Mouse (Mus musculus): ENCODE results near the gene Pou3f3. TPM values are rescaled to one million over a fixed set of nuclear protein-coding genes. Genes with fewer than 3 reads are reported as not detected.

Gene Pou3f3
- polyA plus RNA-seq, 1 experiment from 2014 or later: not detected

GRCm38 (mm10) chr1:42685321-42685960, 10.1 kb upstream of the Pou3f3 start:
- 3% methylated on average over 11 of the region's 11 CpGs for WGBS (ENCODE audit: insufficient replicate concordance)
- no peak for ATAC-seq (ENCODE audit: low read depth)
- Histone ChIP-seq H3K4me2 (ENCODE audit: low read depth, low read length) (no peak overlapping the region), H3K36me3 (ENCODE audit: control insufficient read depth, insufficient read depth) (no peaks in the 10 kb centered on the region), H3K27ac (ENCODE audit: low read length) (no peak overlapping the region), H3K4me1 (ENCODE audit: control insufficient read depth, low read depth, low read length) (no peaks in the 10 kb centered on the region; the same call in 1 of the 2 replicates), H3K4me3 (ENCODE audit: low read depth, low read length) (no peak overlapping the region), H3K9ac (ENCODE audit: low read depth, low read length) (no peak overlapping the region), H3K27me3 (ENCODE audit: control insufficient read depth, insufficient read depth, low read depth, low read length) (peaks cover 70% of the 10 kb centered on the region), H3K9me3 (replicated peaks; ENCODE audit: control insufficient read depth, low read length) (no peaks in the 10 kb centered on the region)

GRCm38 (mm10) chr1:42686194-42687131, 9.1 kb upstream of the Pou3f3 start:
- Histone ChIP-seq H3K4me3 (ENCODE audit: low read depth, low read length) (no peak overlapping the region), H3K27me3 (ENCODE audit: control insufficient read depth, insufficient read depth, low read depth, low read length) (peaks cover 78% of the 10 kb centered on the region), H3K9ac (ENCODE audit: low read depth, low read length) (no peak overlapping the region), H3K36me3 (ENCODE audit: control insufficient read depth, insufficient read depth) (no peaks in the 10 kb centered on the region), H3K9me3 (replicated peaks; ENCODE audit: control insufficient read depth, low read length) (no peaks in the 10 kb centered on the region), H3K27ac (ENCODE audit: low read length) (no peak overlapping the region), H3K4me1 (ENCODE audit: control insufficient read depth, low read depth, low read length) (no peaks in the 10 kb centered on the region; the same call in 1 of the 2 replicates), H3K4me2 (ENCODE audit: low read depth, low read length) (no peak overlapping the region)
- WGBS (ENCODE audit: insufficient replicate concordance): 1% methylated on average over 53 of the region's 53 CpGs
- no peak for ATAC-seq (ENCODE audit: low read depth)

GRCm38 (mm10) chr1:42687271-42687670, 8.3 kb upstream of the Pou3f3 start:
- Histone ChIP-seq H3K4me3 (ENCODE audit: low read depth, low read length) (no peak overlapping the region), H3K27ac (ENCODE audit: low read length) (no peak overlapping the region), H3K4me2 (ENCODE audit: low read depth, low read length) (no peak overlapping the region), H3K4me1 (ENCODE audit: control insufficient read depth, low read depth, low read length) (no peaks in the 10 kb centered on the region; the same call in 1 of the 2 replicates), H3K9me3 (replicated peaks; ENCODE audit: control insufficient read depth, low read length) (no peaks in the 10 kb centered on the region), H3K27me3 (ENCODE audit: control insufficient read depth, insufficient read depth, low read depth, low read length) (peaks cover 86% of the 10 kb centered on the region), H3K36me3 (ENCODE audit: control insufficient read depth, insufficient read depth) (no peaks in the 10 kb centered on the region), H3K9ac (ENCODE audit: low read depth, low read length) (no peak overlapping the region)
- under 1% methylated on average over 12 of the region's 12 CpGs for WGBS (ENCODE audit: insufficient replicate concordance)
- ATAC-seq (ENCODE audit: low read depth): no peak

GRCm38 (mm10) chr1:42687756-42688540, 7.6 kb upstream of the Pou3f3 start:
- Histone ChIP-seq H3K4me3 (ENCODE audit: low read depth, low read length) (no peak overlapping the region), H3K27ac (ENCODE audit: low read length) (no peak overlapping the region), H3K27me3 (ENCODE audit: control insufficient read depth, insufficient read depth, low read depth, low read length) (peaks cover 91% of the 10 kb centered on the region), H3K4me2 (ENCODE audit: low read depth, low read length) (no peak overlapping the region), H3K4me1 (ENCODE audit: control insufficient read depth, low read depth, low read length) (no peaks in the 10 kb centered on the region; the same call in 1 of the 2 replicates), H3K9ac (ENCODE audit: low read depth, low read length) (no peak overlapping the region), H3K9me3 (replicated peaks; ENCODE audit: control insufficient read depth, low read length) (no peaks in the 10 kb centered on the region), H3K36me3 (ENCODE audit: control insufficient read depth, insufficient read depth) (no peaks in the 10 kb centered on the region)
- WGBS (ENCODE audit: insufficient replicate concordance): 4% methylated on average over 7 of the region's 7 CpGs
- ATAC-seq (ENCODE audit: low read depth): no peak

- H3K4me2 ChIP-seq (ENCODE audit: low read depth, low read length): no peak overlapping the region
- no peaks in the 10 kb centered on the region for H3K36me3 ChIP-seq (ENCODE audit: control insufficient read depth, insufficient read depth)
- H3K4me1 ChIP-seq (ENCODE audit: control insufficient read depth, low read depth, low read length): no peaks in the 10 kb centered on the region; the same call in 1 of the 2 replicates
- H3K27ac ChIP-seq (ENCODE audit: low read length): no peak overlapping the region
- H3K9me3 ChIP-seq (replicated peaks; ENCODE audit: control insufficient read depth, low read length): no peaks in the 10 kb centered on the region
- H3K9ac ChIP-seq (ENCODE audit: low read depth, low read length): no peak overlapping the region
- peaks cover 95% of the 10 kb centered on the region for H3K27me3 ChIP-seq (ENCODE audit: control insufficient read depth, insufficient read depth, low read depth, low read length)
- H3K4me3 ChIP-seq (ENCODE audit: low read depth, low read length): no peak overlapping the region
- ATAC-seq (ENCODE audit: low read depth): no peak
- WGBS (ENCODE audit: insufficient replicate concordance): 7% methylated on average over 4 of the region's 4 CpGs
Measured at GRCm38 (mm10) chr1:42688541-42689125, 6.9 kb upstream of the Pou3f3 start.

- Histone ChIP-seq H3K27ac (ENCODE audit: low read length) (no peak overlapping the region), H3K4me3 (ENCODE audit: low read depth, low read length) (no peak overlapping the region), H3K9me3 (replicated peaks; ENCODE audit: control insufficient read depth, low read length) (no peaks in the 10 kb centered on the region), H3K4me2 (ENCODE audit: low read depth, low read length) (no peak overlapping the region), H3K9ac (ENCODE audit: low read depth, low read length) (no peak overlapping the region), H3K4me1 (ENCODE audit: control insufficient read depth, low read depth, low read length) (no peaks in the 10 kb centered on the region), H3K27me3 (ENCODE audit: control insufficient read depth, insufficient read depth, low read depth, low read length) (peaks cover 95% of the 10 kb centered on the region), H3K36me3 (ENCODE audit: control insufficient read depth, insufficient read depth) (no peaks in the 10 kb centered on the region)
- WGBS (ENCODE audit: insufficient replicate concordance): 3% methylated on average over 4 of the region's 4 CpGs
- no peak for ATAC-seq (ENCODE audit: low read depth)
Measured at GRCm38 (mm10) chr1:42690024-42690575, 5.5 kb upstream of the Pou3f3 start.

- Histone ChIP-seq H3K36me3 (ENCODE audit: control insufficient read depth, insufficient read depth) (no peaks in the 10 kb centered on the region), H3K4me2 (ENCODE audit: low read depth, low read length) (no peak overlapping the region), H3K4me3 (ENCODE audit: low read depth, low read length) (no peak overlapping the region), H3K9me3 (replicated peaks; ENCODE audit: control insufficient read depth, low read length) (no peaks in the 10 kb centered on the region), H3K9ac (ENCODE audit: low read depth, low read length) (no peak overlapping the region), H3K27me3 (ENCODE audit: control insufficient read depth, insufficient read depth, low read depth, low read length) (peaks cover 95% of the 10 kb centered on the region), H3K4me1 (ENCODE audit: control insufficient read depth, low read depth, low read length) (no peaks in the 10 kb centered on the region; the same call in 1 of the 2 replicates), H3K27ac (ENCODE audit: low read length) (no peak overlapping the region)
- 3% methylated on average over 9 of the region's 9 CpGs for WGBS (ENCODE audit: insufficient replicate concordance)
- no peak for ATAC-seq (ENCODE audit: low read depth)
Measured at GRCm38 (mm10) chr1:42691202-42692170, 4.1 kb upstream of the Pou3f3 start.
